Mouse (Mus musculus): ENCODE data around the gene Gm17455.

The Gm17455 gene

DNA sequence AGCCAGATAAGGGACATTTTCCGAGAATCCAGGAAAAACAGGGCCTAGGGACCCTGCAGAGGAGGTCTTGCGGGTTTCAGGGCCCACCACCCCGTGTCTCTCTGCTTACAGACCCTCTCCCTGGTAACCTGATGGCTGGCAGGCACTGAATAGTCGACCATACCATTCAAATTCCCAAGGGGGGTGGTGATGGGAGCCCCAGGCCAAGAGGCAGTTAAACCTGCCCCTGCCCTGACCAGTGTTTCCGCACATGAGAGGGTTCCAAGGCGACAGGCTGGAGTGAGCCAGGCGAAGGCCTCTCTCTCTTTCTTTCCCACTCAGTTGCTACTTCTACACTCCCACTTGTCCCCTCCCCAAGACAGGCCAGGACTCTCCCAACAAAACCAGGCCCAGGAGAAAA lies at the start of gene Gm17455:
TSS of gene Gm17455 (plus strand) at position 278 of the 400 bp plus-strand sequence.
- no peak for DNase-seq (ENCODE audit: low spot score)

DNA sequence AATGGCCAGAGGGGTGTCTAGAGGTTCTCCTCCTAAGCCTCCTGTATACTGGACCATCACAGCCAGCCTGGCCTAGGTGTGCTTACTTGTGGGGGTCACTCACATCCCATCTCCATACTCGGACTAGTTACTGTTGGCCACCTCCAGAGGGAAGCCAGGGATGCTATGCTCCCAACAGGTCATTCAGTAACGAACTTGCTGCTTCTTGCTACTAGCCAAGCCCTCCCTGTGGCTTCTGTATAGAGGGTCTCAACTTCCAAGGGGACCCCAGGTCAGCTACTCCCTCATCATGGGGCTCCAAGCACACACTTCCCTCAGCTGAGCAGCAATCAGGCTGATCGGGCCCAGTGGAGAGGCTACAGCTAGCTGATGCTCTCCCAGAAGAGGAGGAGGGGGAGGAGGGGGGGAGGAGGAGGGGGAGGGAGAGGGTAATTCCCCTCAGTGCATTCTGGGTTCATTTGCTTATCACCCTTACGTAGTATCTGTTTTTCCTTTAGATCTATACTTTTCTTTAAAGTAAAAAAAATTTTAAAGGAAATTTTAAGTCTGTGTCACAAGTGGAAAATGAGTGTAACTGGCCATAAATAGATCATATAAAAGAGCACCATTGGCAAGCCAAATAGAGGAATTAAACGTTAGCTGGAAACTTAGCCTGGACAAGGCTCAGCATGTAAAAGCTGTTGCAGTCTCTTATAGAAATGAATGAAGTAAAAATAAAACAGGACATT lies 49.3 kb upstream of the Gm17455 start:
- no peak for DNase-seq (ENCODE audit: low spot score)

DNA sequence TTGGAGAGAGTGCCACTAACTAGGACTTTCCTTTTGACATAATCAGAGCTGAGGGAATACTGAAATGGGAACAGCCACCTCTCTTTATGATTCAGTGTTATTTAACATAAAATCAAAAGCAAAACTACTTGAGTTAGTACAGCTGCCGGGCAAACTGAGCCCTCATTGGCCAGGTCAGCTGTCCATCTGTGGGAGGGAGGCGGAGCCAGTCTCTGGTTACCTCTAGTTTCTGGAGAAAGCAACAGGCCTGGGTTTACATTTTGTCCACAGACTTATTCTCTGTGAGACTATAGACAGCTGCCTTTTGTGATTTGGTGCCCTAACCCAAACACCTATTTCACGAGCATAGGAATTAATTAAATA lies 48.7 kb upstream of the Gm17455 start:
- DNase-seq (ENCODE audit: low spot score), result peak; percentile 90

DNA sequence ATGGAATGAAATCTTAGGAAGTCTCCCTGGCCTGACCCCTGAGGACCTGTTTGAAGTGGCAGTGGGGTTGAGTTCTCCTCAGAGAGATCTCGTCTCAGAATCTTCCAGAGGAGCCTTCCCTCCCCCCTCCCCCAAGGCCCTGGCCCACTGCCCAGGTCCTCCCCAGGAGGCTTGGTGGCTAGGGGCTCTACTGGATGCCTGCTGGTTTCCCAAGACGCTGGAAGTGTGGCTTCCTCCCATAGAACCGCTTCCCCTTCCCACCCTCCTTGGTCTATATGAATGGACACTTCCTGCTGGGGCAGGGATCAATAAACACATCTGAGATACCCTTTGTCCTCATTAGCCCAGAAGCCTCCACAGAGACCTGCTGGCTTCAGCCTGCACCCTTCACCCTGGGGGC lies 48.3 kb upstream of the Gm17455 start:
- DNase-seq (ENCODE audit: low spot score), result peak; percentile 63

DNA sequence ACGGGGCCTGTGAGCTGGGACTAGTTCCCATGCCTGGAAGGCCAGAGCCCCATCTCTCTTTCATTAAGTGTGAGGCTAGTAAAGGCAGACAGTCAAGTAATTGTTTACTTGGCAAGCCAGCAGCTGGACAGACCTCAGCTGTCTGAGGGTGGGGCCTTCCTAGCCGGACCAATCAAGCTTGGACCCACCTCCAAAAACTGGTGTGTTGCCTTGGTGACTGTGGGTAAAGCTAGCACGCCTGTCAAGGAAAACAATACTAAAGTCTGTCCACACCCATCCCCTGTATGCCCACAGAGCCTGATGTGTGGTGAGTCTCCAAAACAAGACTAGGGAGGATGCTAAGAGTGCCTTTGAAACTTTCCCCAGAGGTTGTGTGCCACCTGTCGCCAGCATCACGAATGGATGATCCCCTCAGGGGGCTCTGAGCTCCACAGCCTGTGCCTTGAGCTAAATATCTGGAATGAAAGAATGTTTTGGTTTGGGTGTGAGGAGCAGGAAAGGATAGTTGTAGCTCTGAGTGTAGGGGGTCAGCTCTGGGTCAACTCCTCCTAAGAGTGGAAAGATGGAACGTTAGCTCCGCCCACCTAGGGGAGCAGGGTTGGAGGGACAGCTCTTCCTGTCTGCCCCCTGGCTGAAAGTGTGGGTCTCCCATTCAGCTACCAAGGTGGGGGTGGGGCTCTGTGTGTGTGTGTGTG lies 47.6 kb upstream of the Gm17455 start:
- peak; percentile 92 for DNase-seq (ENCODE audit: low spot score)

DNA sequence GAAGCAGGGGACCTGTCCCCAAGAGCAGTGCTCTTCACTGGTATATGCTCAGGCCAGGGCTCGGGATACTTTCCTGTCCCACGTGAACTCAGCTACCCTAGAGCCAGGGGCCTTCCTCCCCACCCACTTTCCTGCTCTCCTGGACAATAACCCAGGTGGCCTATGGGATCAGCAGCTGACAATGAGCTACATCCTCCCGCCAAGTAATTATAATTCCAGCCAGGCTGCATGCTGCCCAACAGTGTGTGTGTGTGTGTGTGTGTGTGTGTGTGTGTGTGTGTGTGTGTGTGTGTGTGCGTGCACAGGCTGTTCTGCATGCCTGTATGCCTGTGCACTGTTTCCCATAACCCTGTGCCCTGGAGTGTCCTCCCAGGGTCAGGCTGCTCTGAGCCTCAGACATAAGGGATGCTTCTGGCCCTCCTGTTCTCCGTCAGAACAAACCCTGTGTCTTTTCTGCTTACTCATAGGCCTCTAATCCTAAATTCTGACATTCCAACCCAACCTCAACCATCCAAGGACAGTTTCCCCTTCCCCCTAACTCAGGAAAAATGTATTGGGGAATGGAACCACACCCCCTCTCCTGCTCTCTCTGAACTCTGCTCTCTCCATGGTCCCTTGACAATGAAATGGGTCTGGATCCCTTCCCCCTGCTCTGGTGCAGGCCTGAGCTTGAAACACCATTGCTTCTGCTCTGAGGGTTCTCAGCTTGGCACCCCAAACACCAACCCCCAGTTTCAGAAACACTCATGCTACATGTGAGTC lies 46.1 kb upstream of the Gm17455 start:
- no peak for DNase-seq (ENCODE audit: low spot score)

DNA sequence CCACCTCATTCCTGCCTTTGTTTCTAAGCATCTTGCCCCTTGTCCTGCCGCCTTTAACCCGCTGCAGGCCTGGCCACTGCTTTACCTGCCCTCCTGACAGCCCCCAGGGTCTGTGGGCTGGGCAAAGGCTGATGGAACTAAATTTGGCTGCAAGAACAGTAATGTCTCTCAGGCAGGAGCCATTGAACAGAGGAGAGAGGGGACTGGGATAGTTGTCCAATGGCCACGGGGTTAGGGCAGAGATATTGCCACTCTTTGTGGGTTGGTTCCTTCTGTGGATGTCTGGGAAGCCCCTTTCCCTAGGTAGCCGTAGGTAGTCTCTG lies 45.6 kb upstream of the Gm17455 start:
- no peak for DNase-seq (ENCODE audit: low spot score)

GRCm38 (mm10) chr10:60354881-60355677 lies 44.4 kb upstream of the Gm17455 start:
- peak; percentile 60 for DNase-seq (ENCODE audit: low spot score)

GRCm38 (mm10) chr10:60357441-60357840 lies 42.1 kb upstream of the Gm17455 start:
- DNase-seq (ENCODE audit: low spot score), result peak; percentile 93

GRCm38 (mm10) chr10:60357901-60358300 lies 41.6 kb upstream of the Gm17455 start:
- no peak for DNase-seq (ENCODE audit: low spot score)

DNA sequence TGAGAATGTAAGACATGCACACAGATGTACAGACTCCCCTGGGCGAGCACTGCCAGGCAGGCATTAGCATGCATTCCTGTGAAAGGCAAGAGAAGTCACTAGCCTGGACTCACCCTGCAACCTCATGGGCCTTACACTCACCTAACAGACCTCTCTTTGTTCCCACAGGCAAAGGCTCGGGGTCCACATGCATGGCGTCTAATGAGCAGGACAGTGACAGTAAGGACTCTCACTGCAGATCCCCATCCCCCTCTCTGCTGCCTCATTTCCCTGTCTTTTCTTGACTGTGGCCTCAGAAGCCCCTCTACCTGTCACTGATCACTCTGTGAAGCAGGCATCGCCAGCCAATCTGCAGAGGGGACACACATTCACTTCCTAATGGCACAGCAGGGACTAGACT lies 40.8 kb upstream of the Gm17455 start:
- DNase-seq (ENCODE audit: low spot score), result no peak

GRCm38 (mm10) chr10:60361615-60362309 lies 37.8 kb upstream of the Gm17455 start:
- no peak for DNase-seq (ENCODE audit: low spot score)

DNA sequence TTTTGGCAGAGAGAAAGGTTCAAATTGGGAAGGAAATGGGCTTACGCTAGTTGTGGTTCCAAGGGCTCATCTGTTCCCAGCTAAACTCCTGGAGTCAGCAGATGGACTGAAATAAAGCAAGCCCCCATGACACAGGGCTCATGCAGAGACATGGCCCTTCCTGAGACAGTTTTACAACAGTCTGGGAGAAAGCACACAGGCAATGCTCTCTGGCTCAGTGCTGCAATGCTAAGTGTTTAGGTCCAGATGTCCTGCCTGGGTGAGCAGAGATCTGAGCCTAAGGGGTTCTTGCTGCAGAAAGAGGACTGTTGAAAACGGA lies 37.3 kb upstream of the Gm17455 start:
- no peak for DNase-seq (ENCODE audit: low spot score)

GRCm38 (mm10) chr10:60363426-60363825 lies 36.1 kb upstream of the Gm17455 start:
- DNase-seq (ENCODE audit: low spot score), result peak; percentile 49

GRCm38 (mm10) chr10:60367145-60367544 lies 32.4 kb upstream of the Gm17455 start:
- DNase-seq (ENCODE audit: low spot score), result no peak

- no peak for DNase-seq (ENCODE audit: low spot score)
Observed at GRCm38 (mm10) chr10:60367904-60368303, 31.6 kb upstream of the Gm17455 start.

DNA sequence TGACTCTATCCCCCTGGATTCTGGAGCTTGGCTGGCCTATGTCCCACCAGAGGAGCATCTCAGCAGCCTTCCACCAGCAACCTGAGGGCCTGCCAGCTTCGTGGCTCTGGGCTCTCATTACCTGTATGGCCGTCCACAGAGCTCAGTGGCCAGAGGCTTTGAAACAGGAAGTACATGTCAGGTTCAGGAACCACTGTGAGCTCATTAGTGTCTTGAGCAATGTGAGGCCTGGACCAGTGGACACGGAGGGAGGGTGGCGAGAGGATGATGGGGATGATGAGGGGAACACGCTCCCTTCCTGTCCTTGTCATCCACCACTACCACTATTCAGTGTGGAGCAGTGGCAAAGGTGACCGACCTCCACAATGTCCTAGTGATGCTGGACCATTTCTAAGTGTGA lies 30.1 kb upstream of the Gm17455 start:
- no peak for DNase-seq (ENCODE audit: low spot score)

GRCm38 (mm10) chr10:60370098-60370497 lies 29.4 kb upstream of the Gm17455 start:
- peak; percentile 72 for DNase-seq (ENCODE audit: low spot score)

- DNase-seq (ENCODE audit: low spot score), result no peak
Observed at GRCm38 (mm10) chr10:60370601-60371061, 28.9 kb upstream of the Gm17455 start.

DNA sequence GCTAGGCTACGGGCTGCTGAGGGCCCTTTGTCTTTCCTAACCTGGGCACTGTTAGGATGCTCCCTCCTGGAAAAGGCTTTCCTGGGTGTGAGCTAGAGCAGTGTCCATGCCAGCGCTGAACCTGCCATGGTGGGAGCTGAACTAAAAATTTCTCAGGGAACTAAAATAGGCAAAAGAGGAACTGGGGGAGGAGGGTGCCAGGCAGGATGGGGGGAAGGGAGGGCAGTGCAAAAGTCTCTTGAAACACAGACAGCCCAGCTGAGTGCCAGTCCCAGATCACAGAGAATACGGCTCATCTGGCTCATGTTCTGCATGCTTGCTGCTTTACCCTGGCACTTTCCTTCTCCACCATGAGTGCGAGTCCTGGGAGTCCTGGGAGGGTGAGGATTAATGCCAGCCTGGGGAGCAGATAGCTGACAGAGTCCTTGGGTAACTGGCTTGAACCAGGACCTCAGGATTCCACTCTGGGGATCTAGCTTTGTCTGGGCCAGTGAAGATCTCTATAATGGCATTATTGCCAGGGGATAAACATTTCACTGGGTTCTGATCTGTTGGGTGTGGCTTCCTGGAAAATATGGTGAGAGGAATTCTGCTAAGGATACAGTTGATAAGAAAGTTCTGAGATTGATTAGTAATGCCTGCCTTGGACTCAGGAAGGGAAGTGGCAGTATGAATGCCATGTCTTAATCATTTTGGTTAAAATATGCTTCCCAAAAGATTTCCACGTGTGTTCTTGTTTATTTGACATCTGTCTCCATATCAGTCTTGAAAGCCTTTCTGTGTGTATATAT lies 27.7 kb upstream of the Gm17455 start:
- peak; percentile 74 for DNase-seq (ENCODE audit: low spot score)

- peak; percentile 34 for DNase-seq (ENCODE audit: low spot score)
Observed at GRCm38 (mm10) chr10:60373543-60373936, 26.0 kb upstream of the Gm17455 start.

Measured in adipocyte (in vitro differentiated cells).